Mouse (Mus musculus): ENCODE measurements around the gene Atp6v1e2. TPM values are rescaled to one million over a fixed set of nuclear protein-coding genes. Genes with fewer than 3 reads are reported as not detected.

Gene Atp6v1e2
- total and polyA plus RNA-seq, 2 experiments from 2014 or later, result 0.24 TPM; not detected in 1

- peak; percentile 65 for ATAC-seq
- Histone ChIP-seq H3K4me2 (ENCODE audit: low read depth, low read length) (no peak overlapping the region), H3K27me3 (ENCODE audit: insufficient read depth, low read length) (no peaks in the 10 kb centered on the region), H3K27ac (no peak overlapping the region), H3K36me3 (ENCODE audit: insufficient read depth, low read length) (no peaks in the 10 kb centered on the region), H3K9ac (replicated peaks; ENCODE audit: low read length) (no peak overlapping the region), H3K4me1 (ENCODE audit: insufficient read depth, low read length) (peaks cover 3% of the 10 kb centered on the region), H3K9me3 (ENCODE audit: low read length) (no peaks in the 10 kb centered on the region), H3K4me3 (ENCODE audit: low read length) (no peak overlapping the region)
- WGBS, result 59% methylated on average over 14 of the region's 14 CpGs
- peak; percentile 85 for TF ChIP-seq CTCF (IDR thresholded peaks at IDR 0.05; ENCODE audit: low read depth)
- peak; percentile 74 for DNase-seq (ENCODE audit: low spot score)
Measured at GRCm38 (mm10) chr17:86909733-86910495, 37.8 kb downstream of the Atp6v1e2 start.

DNA sequence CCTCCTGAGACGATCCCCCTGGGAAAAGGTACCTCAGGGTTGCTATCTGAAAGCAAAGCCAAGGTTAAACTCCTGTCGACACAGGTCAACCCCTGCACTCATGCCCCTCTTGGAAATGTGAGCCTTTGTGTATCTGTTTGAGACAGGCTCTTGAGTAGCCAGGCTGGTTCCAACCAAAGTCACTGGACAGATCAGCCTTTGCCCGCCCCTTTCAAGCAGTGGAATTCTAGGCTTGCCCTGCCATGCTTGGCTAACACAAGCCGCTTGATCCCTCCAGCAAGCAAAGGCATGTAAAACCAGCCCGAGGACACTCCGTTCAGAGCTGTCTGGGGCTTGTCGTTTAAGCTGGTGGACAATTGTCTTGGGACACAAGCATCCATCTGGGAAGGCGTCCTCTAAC lies 39.4 kb downstream of the Atp6v1e2 start:
- Histone ChIP-seq H3K4me2 (ENCODE audit: low read depth, low read length) (no peak overlapping the region), H3K4me1 (ENCODE audit: insufficient read depth, low read length) (peaks cover 7% of the 10 kb centered on the region)
- WGBS, result 76% methylated on average over 8 of the region's 8 CpGs

DNA sequence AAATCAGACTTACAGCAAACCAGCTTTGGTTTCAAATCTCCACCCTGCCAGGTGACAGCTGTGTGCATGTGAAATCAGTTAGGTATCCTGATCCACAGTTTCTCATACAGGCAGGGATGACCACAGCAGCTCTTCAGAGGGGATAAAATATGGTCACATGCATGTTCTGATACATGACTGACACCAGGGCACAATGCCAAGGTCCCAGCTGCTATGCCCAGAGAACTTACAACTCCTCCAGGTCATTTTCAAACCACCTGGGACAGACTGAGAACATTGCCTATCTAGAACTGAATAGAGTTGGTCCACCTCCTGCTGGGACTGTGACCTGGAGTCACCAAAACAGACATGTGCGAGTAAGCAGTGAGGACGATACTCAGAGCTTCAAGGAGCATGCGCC lies 40.6 kb downstream of the Atp6v1e2 start:
- ATAC-seq (no peak), DNase-seq (ENCODE audit: low spot score) (no peak)
- WGBS, result 66% methylated on average over 3 of the region's 3 CpGs
- H3K4me3 ChIP-seq (ENCODE audit: low read length), result no peak overlapping the region
- H3K4me2 ChIP-seq (ENCODE audit: low read depth, low read length), result no peak overlapping the region
- H3K27ac ChIP-seq, result no peak overlapping the region
- no peaks in the 10 kb centered on the region for H3K36me3 ChIP-seq (ENCODE audit: insufficient read depth, low read length)
- no peak for TF ChIP-seq CTCF (IDR thresholded peaks at IDR 0.05; ENCODE audit: low read depth)
- no peaks in the 10 kb centered on the region for H3K27me3 ChIP-seq (ENCODE audit: insufficient read depth, low read length)
- H3K9ac ChIP-seq (replicated peaks; ENCODE audit: low read length), result no peak overlapping the region
- H3K9me3 ChIP-seq (ENCODE audit: low read length), result no peaks in the 10 kb centered on the region
- peaks cover 10% of the 10 kb centered on the region for H3K4me1 ChIP-seq (ENCODE audit: insufficient read depth, low read length)

More for the DNA sequence above, 39.4 kb downstream of the Atp6v1e2 start:
- Histone ChIP-seq H3K9ac (replicated peaks; ENCODE audit: low read length) (no peak overlapping the region), H3K27me3 (ENCODE audit: insufficient read depth, low read length) (no peaks in the 10 kb centered on the region), H3K9me3 (ENCODE audit: low read length) (no peaks in the 10 kb centered on the region), H3K4me3 (ENCODE audit: low read length) (no peak overlapping the region), H3K27ac (no peak overlapping the region), H3K36me3 (ENCODE audit: insufficient read depth, low read length) (no peaks in the 10 kb centered on the region)
- ATAC-seq (no peak), DNase-seq (ENCODE audit: low spot score) (no peak)
- no peak for TF ChIP-seq CTCF (IDR thresholded peaks at IDR 0.05; ENCODE audit: low read depth)

GRCm38 (mm10) chr17:86906601-86907000 lies 41.1 kb downstream of the Atp6v1e2 start:
- Histone ChIP-seq H3K4me1 (ENCODE audit: insufficient read depth, low read length) (peaks cover 10% of the 10 kb centered on the region), H3K27ac (no peak overlapping the region; the same call in 1 of the 2 replicates), H3K4me3 (ENCODE audit: low read length) (no peak overlapping the region), H3K4me2 (ENCODE audit: low read depth, low read length) (no peak overlapping the region), H3K36me3 (ENCODE audit: insufficient read depth, low read length) (no peaks in the 10 kb centered on the region), H3K9ac (replicated peaks; ENCODE audit: low read length) (no peak overlapping the region), H3K9me3 (ENCODE audit: low read length) (no peaks in the 10 kb centered on the region), H3K27me3 (ENCODE audit: insufficient read depth, low read length) (no peaks in the 10 kb centered on the region)
- 29% methylated on average over 6 of the region's 6 CpGs for WGBS
- no peak for ATAC-seq
- peak; percentile 32 for TF ChIP-seq CTCF (IDR thresholded peaks at IDR 0.05; ENCODE audit: low read depth)
- no peak for DNase-seq (ENCODE audit: low spot score)

DNA sequence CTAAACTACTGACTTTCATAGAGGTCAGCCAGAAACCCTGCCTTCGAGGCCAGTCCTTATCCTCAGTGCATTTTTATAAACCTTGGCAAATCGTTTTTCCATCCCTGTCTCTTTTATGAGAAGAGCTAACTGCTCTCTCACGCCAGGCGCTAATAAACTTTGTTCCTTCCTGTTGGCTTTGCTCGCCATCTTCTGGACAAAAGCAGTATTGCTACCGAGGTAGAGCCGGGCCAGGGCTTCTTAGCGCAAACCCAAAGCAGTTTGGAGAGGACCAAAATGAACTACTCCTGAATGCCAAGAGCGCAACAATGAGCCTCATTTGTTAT lies 41.6 kb downstream of the Atp6v1e2 start:
- peak; percentile 98 for TF ChIP-seq CTCF (IDR thresholded peaks at IDR 0.05; ENCODE audit: low read depth)
- H3K4me3 ChIP-seq (ENCODE audit: low read length), result no peak overlapping the region
- peaks cover 10% of the 10 kb centered on the region for H3K4me1 ChIP-seq (ENCODE audit: insufficient read depth, low read length)
- no peak overlapping the region for H3K4me2 ChIP-seq (ENCODE audit: low read depth, low read length)
- no peaks in the 10 kb centered on the region for H3K36me3 ChIP-seq (ENCODE audit: insufficient read depth, low read length)
- no peaks in the 10 kb centered on the region for H3K9me3 ChIP-seq (ENCODE audit: low read length)
- DNase-seq (ENCODE audit: low spot score) (peak; percentile 92), ATAC-seq (peak; percentile 51)
- WGBS, result under 1% methylated on average over 9 of the region's 9 CpGs
- H3K27ac ChIP-seq, result peak overlapping the region; percentile 71
- H3K9ac ChIP-seq (replicated peaks; ENCODE audit: low read length), result no peak overlapping the region
- no peaks in the 10 kb centered on the region for H3K27me3 ChIP-seq (ENCODE audit: insufficient read depth, low read length)

GRCm38 (mm10) chr17:86905297-86906135 lies 42.2 kb downstream of the Atp6v1e2 start:
- Histone ChIP-seq H3K4me2 (ENCODE audit: low read depth, low read length) (no peak overlapping the region), H3K4me1 (ENCODE audit: insufficient read depth, low read length) (peaks cover 10% of the 10 kb centered on the region), H3K9ac (replicated peaks; ENCODE audit: low read length) (no peak overlapping the region), H3K4me3 (ENCODE audit: low read length) (no peak overlapping the region), H3K27ac (peak overlapping the region; percentile 71), H3K27me3 (ENCODE audit: insufficient read depth, low read length) (no peaks in the 10 kb centered on the region), H3K36me3 (ENCODE audit: insufficient read depth, low read length) (no peaks in the 10 kb centered on the region), H3K9me3 (ENCODE audit: low read length) (no peaks in the 10 kb centered on the region)
- peak; percentile 77 for TF ChIP-seq CTCF (IDR thresholded peaks at IDR 0.05; ENCODE audit: low read depth)
- DNase-seq (ENCODE audit: low spot score) (peak; percentile 83), ATAC-seq (peak; percentile 77)
- 14% methylated on average over 19 of the region's 19 CpGs for WGBS
